Mouse (Mus musculus): ENCODE data around the gene Jade2. TPM values are rescaled to one million over a fixed set of nuclear protein-coding genes. Genes with fewer than 3 reads are reported as not detected.

The Jade2 gene
- polyA plus RNA-seq (2015; fragmentation: Nextera tagmentation; extraction: Ambion mirVana): 1.4 and 1.5 TPM in 2 replicates

- Histone ChIP-seq H3K4me3 (replicated peaks) (peak within 1 kb of the TSS; percentile 80), H3K27me3 (replicated peaks) (no peaks in the 10 kb centered on the region), H3K9me3 (no peaks in the 10 kb centered on the region), H3K4me2 (peak within 1 kb of the TSS; percentile 97), H3K27ac (peak within 1 kb of the TSS; percentile 96), H3K9ac (peak within 1 kb of the TSS; percentile 67), H3K36me3 (no peaks in the 10 kb centered on the region), H3K4me1 (peaks cover 32% of the 10 kb centered on the region)
- ATAC-seq (ENCODE audit: insufficient read depth, low FRiP score, low read depth): no peak
- WGBS: under 1% methylated on average over 45 of the region's 47 CpGs
Measured at GRCm38 (mm10) chr11:51857081-51857671, at the start of gene Jade2. Gene Jade2, minus strand, starts transcription at chr11:51857653.

- H3K4me3 ChIP-seq (replicated peaks): no peak overlapping the region
- no peak overlapping the region for H3K9ac ChIP-seq
- no peaks in the 10 kb centered on the region for H3K4me1 ChIP-seq
- WGBS: 86% methylated on average over 3 of the region's 3 CpGs
- no peak overlapping the region for H3K27ac ChIP-seq
- H3K36me3 ChIP-seq: no peaks in the 10 kb centered on the region
- H3K27me3 ChIP-seq (replicated peaks): no peaks in the 10 kb centered on the region
- ATAC-seq (ENCODE audit: insufficient read depth, low FRiP score, low read depth): no peak
- no peak overlapping the region for H3K4me2 ChIP-seq
- H3K9me3 ChIP-seq: no peaks in the 10 kb centered on the region
Measured at GRCm38 (mm10) chr11:51904224-51904623, 46.8 kb upstream of the Jade2 start.

DNA sequence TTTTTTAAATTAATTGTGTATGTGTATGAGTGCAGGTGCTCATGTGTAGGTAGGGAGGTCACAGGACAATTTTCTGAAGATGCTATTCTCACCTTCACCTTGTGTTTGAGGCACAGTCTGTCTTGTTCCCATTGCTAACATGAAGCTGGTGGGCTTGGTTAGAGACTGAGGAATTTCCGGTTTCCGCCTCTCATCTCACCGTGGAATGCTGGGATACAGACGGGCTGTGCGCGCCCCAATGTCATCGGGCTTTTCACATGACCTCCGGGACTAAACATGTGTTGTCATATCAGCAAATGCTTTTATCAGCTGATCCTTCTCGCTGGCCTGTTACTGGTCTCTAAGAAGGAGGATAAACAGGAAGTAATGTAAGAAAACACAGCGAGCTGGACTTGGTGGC lies 42.2 kb upstream of the Jade2 start:
- Histone ChIP-seq H3K27me3 (replicated peaks) (no peaks in the 10 kb centered on the region), H3K27ac (no peak overlapping the region), H3K4me1 (no peaks in the 10 kb centered on the region), H3K36me3 (no peaks in the 10 kb centered on the region), H3K4me3 (replicated peaks) (no peak overlapping the region), H3K9ac (no peak overlapping the region), H3K9me3 (no peaks in the 10 kb centered on the region), H3K4me2 (no peak overlapping the region)
- no peak for ATAC-seq (ENCODE audit: insufficient read depth, low FRiP score, low read depth)
- WGBS: 84% methylated on average over 10 of the region's 10 CpGs

- Histone ChIP-seq H3K9ac (no peak overlapping the region), H3K27ac (no peak overlapping the region), H3K27me3 (replicated peaks) (no peaks in the 10 kb centered on the region), H3K4me1 (no peaks in the 10 kb centered on the region), H3K4me3 (replicated peaks) (no peak overlapping the region), H3K4me2 (no peak overlapping the region), H3K9me3 (no peaks in the 10 kb centered on the region), H3K36me3 (no peaks in the 10 kb centered on the region)
- WGBS: 52% methylated on average over 21 of the region's 21 CpGs
- ATAC-seq (ENCODE audit: insufficient read depth, low FRiP score, low read depth): no peak
Measured at GRCm38 (mm10) chr11:51898326-51899080, 41.0 kb upstream of the Jade2 start.

- 82% methylated on average over 11 of the region's 11 CpGs for WGBS
- Histone ChIP-seq H3K9ac (no peak overlapping the region), H3K4me1 (no peaks in the 10 kb centered on the region), H3K36me3 (no peaks in the 10 kb centered on the region), H3K9me3 (no peaks in the 10 kb centered on the region), H3K4me3 (replicated peaks) (no peak overlapping the region), H3K27ac (no peak overlapping the region), H3K4me2 (no peak overlapping the region), H3K27me3 (replicated peaks) (no peaks in the 10 kb centered on the region)
- no peak for ATAC-seq (ENCODE audit: insufficient read depth, low FRiP score, low read depth)
Measured at GRCm38 (mm10) chr11:51897311-51897710, 39.9 kb upstream of the Jade2 start.

DNA sequence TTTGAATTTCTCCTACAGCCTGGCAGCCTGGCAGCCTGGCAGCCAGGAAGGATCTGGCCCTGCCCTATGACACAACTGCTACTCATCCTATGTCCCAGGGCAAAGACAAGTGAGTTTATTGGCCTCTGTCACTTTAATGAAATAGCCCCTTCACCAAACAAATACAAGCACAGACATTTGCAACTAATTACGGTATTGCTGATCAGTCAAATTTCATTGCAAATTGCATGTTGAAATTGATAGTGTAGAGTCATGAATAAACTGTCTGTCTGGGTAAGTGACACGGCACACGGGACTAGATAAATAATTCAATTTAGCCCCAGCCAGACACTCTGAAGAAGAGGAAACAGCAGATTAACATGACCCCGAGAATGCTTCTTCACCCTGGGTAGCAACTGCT lies 38.6 kb upstream of the Jade2 start:
- no peak for ATAC-seq (ENCODE audit: insufficient read depth, low FRiP score, low read depth)
- 26% methylated on average over 4 of the region's 4 CpGs for WGBS

DNA sequence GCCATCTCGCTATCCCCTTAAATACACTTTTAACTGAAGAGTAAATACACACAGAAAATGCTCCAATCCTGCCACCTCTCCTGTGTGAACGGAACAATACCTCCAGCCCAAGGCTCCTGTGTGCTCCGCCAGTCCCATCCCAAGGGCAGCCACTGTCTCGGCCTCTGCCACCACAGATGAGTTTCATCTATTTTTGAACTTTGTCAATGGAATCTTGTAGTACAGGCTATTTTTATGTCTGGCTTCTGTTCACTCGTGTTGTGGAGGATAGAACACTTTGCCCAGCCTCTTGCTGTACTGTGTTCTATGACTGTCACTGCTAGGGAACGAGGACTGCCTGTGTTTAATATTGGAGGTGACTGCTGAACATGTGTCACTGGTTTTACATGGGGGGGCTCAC lies 28.2 kb upstream of the Jade2 start:
- 72% methylated on average over 6 of the region's 6 CpGs for WGBS
- Histone ChIP-seq H3K27me3 (replicated peaks) (no peaks in the 10 kb centered on the region), H3K36me3 (no peaks in the 10 kb centered on the region), H3K4me3 (replicated peaks) (no peak overlapping the region), H3K27ac (no peak overlapping the region), H3K9me3 (no peaks in the 10 kb centered on the region), H3K4me1 (peaks cover 10% of the 10 kb centered on the region; the same call in 1 of the 2 replicates), H3K9ac (no peak overlapping the region), H3K4me2 (no peak overlapping the region)
- no peak for ATAC-seq (ENCODE audit: insufficient read depth, low FRiP score, low read depth)

More for the DNA sequence above, 38.6 kb upstream of the Jade2 start:
- Histone ChIP-seq H3K4me2 (no peak overlapping the region), H3K27me3 (replicated peaks) (no peaks in the 10 kb centered on the region), H3K36me3 (no peaks in the 10 kb centered on the region), H3K9me3 (no peaks in the 10 kb centered on the region), H3K9ac (no peak overlapping the region), H3K4me1 (no peaks in the 10 kb centered on the region), H3K4me3 (replicated peaks) (no peak overlapping the region), H3K27ac (no peak overlapping the region)

DNA sequence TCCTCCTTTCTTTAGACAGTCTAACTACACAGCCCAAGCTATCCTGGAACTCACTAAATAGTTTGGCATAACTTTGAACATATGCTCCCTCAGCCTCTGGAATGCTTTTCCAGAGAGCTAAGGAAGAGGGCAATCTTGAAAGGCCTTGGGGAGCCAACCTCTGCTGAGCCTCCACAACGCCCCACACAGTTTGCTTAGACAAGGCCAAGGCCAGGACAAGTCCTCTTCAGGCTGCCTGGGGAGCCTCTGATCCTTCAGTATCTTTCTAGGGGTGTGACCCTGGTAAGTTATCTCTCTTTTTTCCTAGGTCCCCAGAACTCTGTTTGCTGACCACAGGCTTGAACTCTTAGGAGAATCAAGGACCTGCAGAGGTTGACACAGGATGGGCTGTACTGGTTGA lies 26.6 kb upstream of the Jade2 start:
- Histone ChIP-seq H3K9ac (no peak overlapping the region), H3K36me3 (no peaks in the 10 kb centered on the region), H3K27me3 (replicated peaks) (no peaks in the 10 kb centered on the region), H3K4me1 (peaks cover 10% of the 10 kb centered on the region; the same call in 1 of the 2 replicates), H3K4me3 (replicated peaks) (no peak overlapping the region), H3K4me2 (no peak overlapping the region), H3K27ac (peak overlapping the region; percentile 48; the same call in 1 of the 2 replicates), H3K9me3 (no peaks in the 10 kb centered on the region)
- ATAC-seq (ENCODE audit: insufficient read depth, low FRiP score, low read depth): 0 out of 2 replicates have a peak, but pooled peaks have one; percentile 12
- 21% methylated on average over 1 of the region's 1 CpGs for WGBS

DNA sequence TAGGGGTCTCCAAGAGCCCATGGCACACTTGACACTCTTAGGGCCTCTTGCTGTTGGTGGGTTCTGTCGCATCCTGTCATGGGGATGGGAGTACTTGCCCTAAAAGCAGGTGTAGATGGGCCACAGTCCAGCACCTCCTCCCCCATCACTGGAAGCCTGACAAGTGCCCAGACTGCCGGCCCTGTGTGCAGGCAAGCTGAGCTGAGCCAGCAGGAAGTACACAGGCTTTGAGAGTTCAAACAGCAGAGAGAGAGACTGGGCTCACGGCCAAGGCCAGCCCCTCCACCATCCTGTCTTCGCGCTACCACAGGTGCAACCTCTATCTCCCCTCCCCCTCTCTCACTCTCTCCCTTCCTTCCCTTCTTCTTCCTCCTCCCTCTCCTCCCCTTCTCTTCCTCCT lies 26.2 kb upstream of the Jade2 start:
- Histone ChIP-seq H3K27ac (peak overlapping the region; percentile 57), H3K4me3 (replicated peaks) (no peak overlapping the region), H3K4me1 (peaks cover 10% of the 10 kb centered on the region; the same call in 1 of the 2 replicates), H3K9ac (no peak overlapping the region), H3K9me3 (no peaks in the 10 kb centered on the region), H3K36me3 (no peaks in the 10 kb centered on the region), H3K27me3 (replicated peaks) (no peaks in the 10 kb centered on the region), H3K4me2 (no peak overlapping the region)
- peak; percentile 81; the same call in 1 of the 2 replicates for ATAC-seq (ENCODE audit: insufficient read depth, low FRiP score, low read depth)
- WGBS: 18% methylated on average over 5 of the region's 5 CpGs

GRCm38 (mm10) chr11:51881776-51882175 lies 24.3 kb upstream of the Jade2 start:
- no peaks in the 10 kb centered on the region for H3K36me3 ChIP-seq
- WGBS: 77% methylated on average over 7 of the region's 7 CpGs
- peaks cover 10% of the 10 kb centered on the region; the same call in 1 of the 2 replicates for H3K4me1 ChIP-seq
- no peak overlapping the region for H3K4me3 ChIP-seq (replicated peaks)
- no peak overlapping the region for H3K27ac ChIP-seq
- ATAC-seq (ENCODE audit: insufficient read depth, low FRiP score, low read depth): no peak
- no peak overlapping the region for H3K9ac ChIP-seq
- H3K9me3 ChIP-seq: no peaks in the 10 kb centered on the region
- H3K4me2 ChIP-seq: no peak overlapping the region
- H3K27me3 ChIP-seq (replicated peaks): no peaks in the 10 kb centered on the region

DNA sequence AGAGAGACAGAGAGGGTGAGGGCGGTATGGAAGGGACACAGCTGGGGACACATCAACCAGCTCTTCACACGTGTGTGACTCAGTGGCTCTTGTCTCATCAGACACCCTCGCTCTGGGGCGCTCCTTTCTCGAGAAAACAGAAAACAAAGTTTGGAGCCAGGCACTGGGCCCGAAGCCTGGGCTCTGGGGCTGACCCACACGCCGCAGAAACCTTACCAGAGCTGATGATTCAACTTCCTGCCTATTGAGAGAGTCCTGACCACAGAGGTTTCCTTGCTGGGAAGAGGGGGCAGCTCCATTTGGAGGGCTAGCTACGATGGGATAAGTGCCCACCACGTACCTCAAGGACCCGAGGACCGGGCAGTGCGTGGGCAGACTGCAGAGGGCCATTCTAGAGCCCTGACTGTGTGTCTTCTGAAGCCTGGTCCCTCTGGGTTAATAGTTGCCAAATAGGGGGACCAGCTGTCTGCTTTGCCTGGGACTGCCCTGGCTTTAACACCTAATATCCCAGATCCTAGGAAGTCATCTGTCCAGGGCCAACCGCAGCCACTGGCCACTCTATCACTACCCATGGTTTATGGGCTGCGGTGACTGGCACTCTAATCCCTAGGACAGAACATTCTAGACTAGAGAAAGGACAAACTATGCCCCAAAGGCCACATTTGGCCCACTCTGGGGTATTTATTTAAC lies 23.7 kb upstream of the Jade2 start:
- Histone ChIP-seq H3K27me3 (replicated peaks) (no peaks in the 10 kb centered on the region), H3K27ac (no peak overlapping the region), H3K9me3 (no peaks in the 10 kb centered on the region), H3K4me1 (peaks cover 10% of the 10 kb centered on the region; the same call in 1 of the 2 replicates), H3K9ac (no peak overlapping the region), H3K36me3 (no peaks in the 10 kb centered on the region), H3K4me2 (no peak overlapping the region), H3K4me3 (replicated peaks) (no peak overlapping the region)
- 82% methylated on average over 15 of the region's 15 CpGs for WGBS
- no peak for ATAC-seq (ENCODE audit: insufficient read depth, low FRiP score, low read depth)

- no peak overlapping the region for H3K4me3 ChIP-seq (replicated peaks)
- no peak for ATAC-seq (ENCODE audit: insufficient read depth, low FRiP score, low read depth)
- no peaks in the 10 kb centered on the region for H3K9me3 ChIP-seq
- H3K4me2 ChIP-seq: no peak overlapping the region
- H3K36me3 ChIP-seq: no peaks in the 10 kb centered on the region
- 77% methylated on average over 4 of the region's 4 CpGs for WGBS
- H3K27me3 ChIP-seq (replicated peaks): no peaks in the 10 kb centered on the region
- H3K9ac ChIP-seq: no peak overlapping the region
- no peaks in the 10 kb centered on the region for H3K4me1 ChIP-seq
- no peak overlapping the region for H3K27ac ChIP-seq
Measured at GRCm38 (mm10) chr11:51876943-51877344, 19.5 kb upstream of the Jade2 start.
